Mouse (Mus musculus) liver, embryonic 13.5 days (tissue): Measurements from ENCODE around the gene Emid1. TPM values are rescaled to one million over a fixed set of nuclear protein-coding genes. Genes with fewer than 3 reads are reported as not detected.

ENCODE experiments used
- ATAC-seq: fragments of 200-750 bp; cut with Nextera tagmentation; 2 replicates; pipeline ENCODE4 v1.8.0; 2017; ENCODE audit warnings: low read depth, mild to moderate bottlenecking, moderate number of reproducible peaks, moderate library complexity
- DNase-seq: peaks from one replicate; pipeline ENCODE4 v3.0.0; 2022
- H3K27ac ChIP-seq: fragments of 300-500 bp; sonication (generic); 2 replicates; pipeline ENCODE4 v1.5.1; 2015; ENCODE audit warnings: moderate library complexity, mild to moderate bottlenecking, inconsistent platforms
- H3K27me3 ChIP-seq: fragments of 300-500 bp; sonication (generic); 2 replicates; pipeline ENCODE4 v1.6.1; 2015; ENCODE audit warnings: mild to moderate bottlenecking, inconsistent platforms
- H3K36me3 ChIP-seq: fragments of 300-500 bp; sonication (generic); 2 replicates; pipeline ENCODE4 v1.6.1; 2015; ENCODE audit warnings: mild to moderate bottlenecking, inconsistent platforms
- H3K4me1 ChIP-seq: fragments of 300-500 bp; sonication (generic); replicated peaks from 2 replicates; pipeline ENCODE4 v1.6.1; 2015; ENCODE audit warnings: inconsistent platforms
- H3K4me2 ChIP-seq: fragments of 300-500 bp; sonication (generic); 2 replicates; pipeline ENCODE4 v1.6.1; 2015; ENCODE audit warnings: inconsistent platforms, mild to moderate bottlenecking, moderate library complexity
- H3K4me3 ChIP-seq: fragments of 300-500 bp; sonication (generic); replicated peaks from 2 replicates; pipeline ENCODE4 v1.5.1; 2015; ENCODE audit warnings: mild to moderate bottlenecking, inconsistent platforms
- H3K9ac ChIP-seq: fragments of 300-500 bp; sonication (generic); 2 replicates; pipeline ENCODE4 v1.6.1; 2015; ENCODE audit warnings: mild to moderate bottlenecking, inconsistent platforms
- H3K9me3 ChIP-seq: fragments of 300-500 bp; sonication (generic); replicated peaks from 2 replicates; pipeline ENCODE4 v1.6.1; 2016; ENCODE audit warnings: inconsistent platforms
- WGBS: fragments of 180-500 bp; shearing (Covaris S2); methylation state at CpG from one replicate; pipeline ENCODE4 v1.1.7; 2015; ENCODE audit not compliant: insufficient replicate concordance; 5-methylcytosine and 5-hydroxymethylcytosine counted together
- polyA plus RNA-seq: library from polyadenylated mRNA; unstranded; fragments of >200 nt; fragmentation: Nextera tagmentation; extraction: Ambion mirVana; gene quantifications from 2 replicates; pipeline ENCODE4 v1.2.1, GENCODE M21; 2015

Emid1 gene
- polyA plus RNA-seq, 1 experiment from 2014 or later: 4.5 TPM

DNA sequence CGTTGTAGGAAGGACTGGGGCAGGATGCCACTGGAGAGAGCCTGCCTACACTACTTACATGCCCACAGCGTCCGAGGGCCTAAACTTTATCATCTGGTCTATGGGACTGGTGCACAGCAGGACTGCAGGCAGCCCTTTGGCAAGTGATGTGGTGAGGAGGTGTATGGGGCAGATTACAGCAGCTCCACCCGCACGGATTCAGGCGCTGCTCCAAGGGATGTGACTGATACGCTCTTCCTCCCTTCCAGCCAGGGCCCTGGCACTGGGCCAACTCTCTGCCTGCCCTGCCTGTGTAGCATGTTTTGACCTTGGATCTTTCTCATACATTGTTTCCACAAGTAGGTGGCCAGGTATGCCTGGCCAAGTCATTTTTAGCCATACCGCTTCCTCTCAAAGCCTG lies 11.4 kb downstream of the Emid1 start:
- ATAC-seq: 0 out of 2 replicates have a peak, but pooled peaks have one; percentile 24
- Histone ChIP-seq H3K4me1 (peaks cover 25% of the 10 kb centered on the region), H3K9me3 (no peaks in the 10 kb centered on the region), H3K4me2 (no peak overlapping the region), H3K4me3 (no peak overlapping the region), H3K27me3 (no peaks in the 10 kb centered on the region), H3K36me3 (no peaks in the 10 kb centered on the region), H3K9ac (no peak overlapping the region), H3K27ac (no peak overlapping the region)
- 56% methylated on average over 8 of the region's 8 CpGs for WGBS
- DNase-seq: no peak

DNA sequence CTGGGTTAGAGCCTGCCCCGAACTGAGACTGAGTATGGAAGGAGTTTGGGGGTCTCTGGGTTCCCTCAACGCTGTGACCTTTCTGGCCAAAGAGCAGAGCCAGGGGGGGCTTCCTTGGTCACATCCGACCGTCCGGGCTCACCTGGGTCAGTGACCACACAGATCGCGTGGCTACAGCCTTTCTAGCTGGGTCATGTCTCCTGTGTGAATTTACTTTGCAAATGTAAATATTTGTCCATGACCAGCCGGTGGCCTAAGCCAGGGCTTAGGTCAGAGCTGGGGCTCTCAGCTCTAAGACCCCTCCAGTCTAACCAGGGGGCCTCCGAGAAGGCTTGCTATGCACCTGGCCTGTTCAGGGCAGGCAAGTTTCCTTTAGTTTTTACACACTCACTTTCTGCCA lies 12.7 kb downstream of the Emid1 start:
- WGBS: 73% methylated on average over 9 of the region's 9 CpGs
- H3K4me2 ChIP-seq: 0 out of 2 replicates have a peak overlapping the region, but pooled peaks have one; percentile 11
- no peak for DNase-seq
- no peaks in the 10 kb centered on the region for H3K9me3 ChIP-seq
- H3K27ac ChIP-seq: no peak overlapping the region
- H3K36me3 ChIP-seq: no peaks in the 10 kb centered on the region
- no peak overlapping the region for H3K9ac ChIP-seq
- peak; percentile 56 for ATAC-seq
- no peak overlapping the region for H3K4me3 ChIP-seq
- no peaks in the 10 kb centered on the region for H3K27me3 ChIP-seq
- H3K4me1 ChIP-seq: peaks cover 25% of the 10 kb centered on the region

DNA sequence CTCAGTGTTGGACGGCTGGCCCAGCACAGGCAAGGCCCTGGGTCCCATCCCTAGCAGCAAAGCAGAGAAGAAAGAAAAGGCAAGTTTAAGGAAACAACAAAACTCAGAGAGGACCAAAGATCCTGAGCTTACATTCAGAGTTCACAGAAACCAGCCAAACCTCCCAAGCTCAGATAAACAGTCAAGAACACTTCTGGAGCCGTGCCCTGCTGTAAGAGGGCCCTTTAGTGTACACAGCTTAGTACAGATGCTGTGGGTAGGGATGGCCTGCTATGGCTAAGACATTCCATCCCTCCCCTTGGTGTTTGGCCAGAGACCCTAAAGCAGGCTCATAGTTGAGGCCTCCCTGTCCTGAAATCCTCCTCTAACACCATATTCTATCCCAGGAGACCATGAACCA lies 13.4 kb downstream of the Emid1 start:
- no peaks in the 10 kb centered on the region for H3K9me3 ChIP-seq
- WGBS: 68% methylated on average over 2 of the region's 2 CpGs

DNA sequence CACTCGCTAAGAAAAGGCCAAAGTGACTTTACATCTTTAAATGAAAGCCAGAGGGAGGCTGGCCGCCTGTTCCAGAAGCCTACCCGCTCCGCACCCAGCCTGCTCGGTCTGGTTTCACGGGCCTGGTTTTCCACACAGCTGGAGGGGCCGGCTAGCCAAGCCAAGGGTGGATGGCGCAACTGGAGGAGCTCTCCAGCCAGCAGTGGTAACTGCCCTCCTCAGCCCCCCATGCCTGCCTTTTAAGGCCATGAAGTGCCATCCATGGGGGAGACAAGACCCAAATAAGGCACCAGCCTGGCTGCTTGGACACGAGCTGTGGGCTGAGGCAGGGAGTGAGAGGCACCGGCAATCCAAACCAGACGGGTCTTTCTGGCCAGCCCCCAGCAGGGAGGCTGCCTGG lies 16.1 kb downstream of the Emid1 start:
- Histone ChIP-seq H3K36me3 (no peaks in the 10 kb centered on the region), H3K4me3 (no peak overlapping the region), H3K27ac (no peak overlapping the region), H3K9me3 (no peaks in the 10 kb centered on the region), H3K27me3 (no peaks in the 10 kb centered on the region), H3K4me1 (peaks cover 18% of the 10 kb centered on the region), H3K4me2 (no peak overlapping the region), H3K9ac (no peak overlapping the region)
- no peak for ATAC-seq
- no peak for DNase-seq
- 75% methylated on average over 11 of the region's 11 CpGs for WGBS

More for the DNA sequence above, 13.4 kb downstream of the Emid1 start:
- no peak overlapping the region for H3K9ac ChIP-seq
- H3K4me2 ChIP-seq: no peak overlapping the region
- H3K27ac ChIP-seq: no peak overlapping the region
- H3K4me3 ChIP-seq: no peak overlapping the region
- H3K27me3 ChIP-seq: no peaks in the 10 kb centered on the region
- peaks cover 25% of the 10 kb centered on the region for H3K4me1 ChIP-seq
- H3K36me3 ChIP-seq: no peaks in the 10 kb centered on the region
- ATAC-seq (no peak), DNase-seq (no peak)

DNA sequence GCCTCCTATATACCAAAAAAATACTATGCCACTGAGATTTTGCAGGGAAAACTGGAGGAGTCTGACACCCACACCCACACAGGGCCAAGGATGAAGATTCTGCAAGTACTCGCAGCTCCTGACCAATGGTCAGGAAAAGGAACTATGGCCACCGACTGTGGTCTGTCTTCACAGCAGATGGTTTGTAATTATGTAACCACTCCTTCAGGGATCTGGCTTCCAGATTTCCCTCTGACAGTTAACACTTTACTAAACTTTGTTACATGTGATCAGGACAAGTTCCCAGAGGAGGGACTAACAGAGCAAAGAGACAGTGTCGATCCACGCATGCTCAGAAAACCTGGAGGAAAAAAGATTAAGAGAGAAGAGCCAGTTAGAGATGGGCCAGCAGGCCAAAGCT lies 19.3 kb downstream of the Emid1 start:
- ATAC-seq: no peak

DNA sequence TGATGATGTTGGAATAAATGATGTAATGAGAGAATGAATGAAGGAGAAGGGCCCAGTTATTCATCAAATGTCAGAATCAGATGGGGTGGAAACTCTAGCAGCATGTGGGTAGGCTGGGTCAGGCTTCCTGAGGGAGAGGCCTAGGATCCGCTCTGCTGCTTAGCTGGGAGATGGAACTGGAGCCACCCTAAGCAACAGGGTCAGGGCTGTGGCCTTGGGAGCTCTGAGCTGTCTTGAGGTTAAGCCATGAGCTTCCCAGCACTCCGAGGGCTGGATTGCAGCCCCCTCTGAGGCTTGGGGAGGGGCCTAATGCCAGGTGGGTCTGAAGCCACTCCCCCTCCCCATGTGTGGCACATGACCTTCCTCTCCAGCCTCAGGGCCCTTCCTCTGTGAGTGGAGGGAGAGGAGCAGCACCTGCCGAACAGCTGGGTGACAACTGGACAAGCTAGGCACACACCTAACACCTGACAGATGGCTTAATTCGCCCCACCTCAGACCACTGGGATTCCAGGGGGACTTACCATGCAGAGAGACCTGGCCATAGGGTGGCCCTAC lies 21.9 kb downstream of the Emid1 start:
- DNase-seq (no peak), ATAC-seq (no peak)
- Histone ChIP-seq H3K9ac (no peak overlapping the region), H3K4me2 (no peak overlapping the region), H3K9me3 (no peaks in the 10 kb centered on the region), H3K27me3 (no peaks in the 10 kb centered on the region), H3K27ac (no peak overlapping the region), H3K36me3 (no peaks in the 10 kb centered on the region), H3K4me3 (no peak overlapping the region), H3K4me1 (no peaks in the 10 kb centered on the region)
- 69% methylated on average over 4 of the region's 4 CpGs for WGBS

More for the DNA sequence above, 19.3 kb downstream of the Emid1 start:
- no peak overlapping the region for H3K9ac ChIP-seq
- H3K4me3 ChIP-seq: no peak overlapping the region
- no peaks in the 10 kb centered on the region for H3K4me1 ChIP-seq
- H3K27me3 ChIP-seq: no peaks in the 10 kb centered on the region
- H3K9me3 ChIP-seq: no peaks in the 10 kb centered on the region
- no peak overlapping the region for H3K27ac ChIP-seq
- DNase-seq: no peak
- H3K36me3 ChIP-seq: no peaks in the 10 kb centered on the region
- no peak overlapping the region for H3K4me2 ChIP-seq
- 61% methylated on average over 4 of the region's 4 CpGs for WGBS

DNA sequence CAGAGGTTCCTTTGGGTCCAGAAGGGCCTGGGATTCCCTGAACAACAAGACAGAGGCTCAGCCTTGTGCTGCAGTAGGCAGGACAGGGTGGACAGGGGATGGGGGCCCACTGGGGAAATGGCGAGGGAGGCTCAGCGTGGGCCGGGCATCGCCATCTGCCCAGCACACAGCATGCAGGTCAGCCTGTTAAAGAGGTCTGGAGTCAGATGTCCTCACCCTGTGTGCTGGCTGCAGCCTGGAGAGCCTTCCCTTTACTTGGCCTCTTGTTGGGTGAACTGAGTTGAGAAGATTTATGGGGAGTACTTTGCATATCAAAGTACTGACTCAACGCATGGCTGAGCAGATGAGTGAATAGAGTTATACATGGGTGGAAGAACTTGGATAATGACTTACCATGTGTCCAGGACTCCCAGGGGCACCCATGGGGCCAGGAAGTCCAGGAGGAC lies 23.0 kb downstream of the Emid1 start:
- H3K4me2 ChIP-seq: no peak overlapping the region
- no peak for ATAC-seq
- H3K4me1 ChIP-seq: no peaks in the 10 kb centered on the region
- no peak overlapping the region for H3K27ac ChIP-seq
- no peaks in the 10 kb centered on the region for H3K36me3 ChIP-seq
- DNase-seq: no peak
- H3K9me3 ChIP-seq: no peaks in the 10 kb centered on the region
- H3K9ac ChIP-seq: no peak overlapping the region
- H3K4me3 ChIP-seq: no peak overlapping the region
- H3K27me3 ChIP-seq: no peaks in the 10 kb centered on the region
- 87% methylated on average over 5 of the region's 5 CpGs for WGBS

DNA sequence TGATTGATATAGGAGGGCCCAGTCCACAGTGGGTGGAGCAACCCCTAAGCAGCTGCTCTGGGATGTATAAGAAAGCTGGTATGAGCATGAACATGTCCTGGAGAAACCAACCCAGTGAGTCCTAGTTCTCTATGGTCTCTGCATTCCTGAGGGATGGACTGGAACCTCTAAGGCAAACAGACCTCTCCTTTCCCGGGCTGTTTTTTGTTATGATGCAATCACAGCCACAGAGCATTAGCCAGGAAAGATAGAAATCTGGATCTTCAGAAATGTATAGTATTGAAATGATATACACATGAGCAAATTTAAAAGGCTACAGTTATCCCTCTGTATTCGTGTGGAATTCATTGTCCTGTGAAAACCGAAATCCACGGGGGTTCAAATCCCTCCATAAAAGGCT lies 26.3 kb downstream of the Emid1 start:
- H3K9me3 ChIP-seq: no peaks in the 10 kb centered on the region

DNA sequence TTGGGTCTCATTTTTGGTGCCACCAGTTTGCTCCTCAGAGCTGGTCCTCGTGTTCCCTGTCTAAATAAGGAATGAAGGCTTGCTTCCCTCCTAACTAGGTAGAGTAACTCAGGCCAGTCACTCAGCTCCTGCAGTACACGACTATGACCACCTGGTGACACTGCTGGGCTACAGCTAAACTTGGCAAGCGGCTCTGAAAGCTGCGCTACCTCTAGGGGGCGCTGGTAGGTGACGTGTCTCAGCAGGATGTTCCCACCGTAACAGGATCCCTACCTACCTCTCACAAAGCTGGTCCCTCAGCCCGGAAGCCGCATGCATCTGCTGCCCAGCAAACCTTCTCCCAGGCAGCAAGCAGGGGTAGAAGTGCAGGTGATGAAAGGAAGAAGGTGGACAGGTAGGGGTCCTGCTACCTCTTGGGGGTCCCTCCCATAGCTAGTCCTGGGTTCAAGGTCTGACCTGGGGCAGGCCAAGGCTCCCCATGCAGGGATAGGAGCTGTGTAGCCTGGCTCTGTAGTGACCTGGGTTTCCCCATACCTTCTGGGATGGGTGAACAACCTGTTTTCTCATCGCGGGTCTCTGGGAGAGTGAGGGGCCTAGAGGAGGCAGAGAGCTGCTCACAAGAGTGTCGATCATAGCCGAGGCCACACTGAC lies 37.0 kb downstream of the Emid1 start:
- ATAC-seq: peak; percentile 62
- Histone ChIP-seq H3K4me2 (no peak overlapping the region), H3K27ac (no peak overlapping the region), H3K4me1 (0 out of 2 replicates have a peak, but pooled peaks cover 2% of the 10 kb centered on the region), H3K36me3 (no peaks in the 10 kb centered on the region), H3K9ac (no peak overlapping the region), H3K27me3 (no peaks in the 10 kb centered on the region), H3K4me3 (no peak overlapping the region), H3K9me3 (no peaks in the 10 kb centered on the region)
- 29% methylated on average over 13 of the region's 13 CpGs for WGBS
- DNase-seq: peak; percentile 75

More for the DNA sequence above, 26.3 kb downstream of the Emid1 start:
- no peaks in the 10 kb centered on the region for H3K27me3 ChIP-seq
- no peak overlapping the region for H3K4me2 ChIP-seq
- DNase-seq (no peak), ATAC-seq (no peak)
- H3K27ac ChIP-seq: no peak overlapping the region
- WGBS: 70% methylated on average over 4 of the region's 4 CpGs
- no peak overlapping the region for H3K4me3 ChIP-seq
- no peak overlapping the region for H3K9ac ChIP-seq
- H3K36me3 ChIP-seq: peaks cover 3% of the 10 kb centered on the region; the same call in 1 of the 2 replicates
- H3K4me1 ChIP-seq: no peaks in the 10 kb centered on the region

DNA sequence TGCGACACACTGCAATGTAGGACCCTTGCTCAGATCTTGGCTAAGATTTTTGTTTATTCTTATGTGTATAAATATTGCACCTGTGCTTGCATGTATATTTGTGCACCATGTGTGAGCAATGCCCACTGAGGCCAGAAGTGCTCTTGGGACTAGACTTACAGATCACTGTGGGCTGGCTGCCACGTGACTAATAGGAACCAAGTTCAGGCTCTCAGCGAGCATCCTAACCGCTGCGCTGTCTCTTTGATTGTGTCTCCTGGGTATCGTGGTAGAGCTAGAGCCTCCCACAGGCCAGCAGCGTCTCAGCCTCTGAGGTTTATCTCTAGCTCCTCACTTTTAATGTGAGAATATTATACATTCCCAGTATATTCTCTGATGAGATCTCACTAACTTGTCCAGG lies 38.4 kb downstream of the Emid1 start:
- no peak for ATAC-seq
- DNase-seq: no peak
- Histone ChIP-seq H3K4me1 (0 out of 2 replicates have a peak, but pooled peaks cover 2% of the 10 kb centered on the region), H3K27me3 (no peaks in the 10 kb centered on the region), H3K36me3 (no peaks in the 10 kb centered on the region), H3K9me3 (no peaks in the 10 kb centered on the region), H3K9ac (no peak overlapping the region), H3K4me2 (no peak overlapping the region), H3K4me3 (no peak overlapping the region), H3K27ac (no peak overlapping the region)
- WGBS: 81% methylated on average over 7 of the region's 7 CpGs

DNA sequence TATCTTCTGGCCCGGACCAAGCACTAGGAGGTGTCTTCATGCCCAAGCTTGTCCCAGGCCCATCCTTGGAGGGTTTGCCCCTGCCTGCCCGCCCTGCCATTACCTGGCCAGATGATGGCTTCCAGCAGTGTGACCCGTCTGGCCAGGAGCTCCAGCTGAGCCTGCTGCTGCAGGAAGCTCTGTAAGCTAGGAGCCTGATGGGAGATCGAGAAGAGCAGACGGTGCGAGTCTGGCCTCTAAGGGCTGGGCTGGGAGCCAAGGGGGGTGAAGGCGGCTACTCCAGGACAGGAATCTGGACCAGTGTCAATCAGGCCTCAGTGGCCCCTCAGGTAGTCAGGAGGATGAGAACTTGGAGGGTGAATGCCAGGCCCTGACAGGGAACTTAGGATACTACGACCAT lies 42.6 kb downstream of the Emid1 start:
- 68% methylated on average over 8 of the region's 8 CpGs for WGBS
- H3K4me2 ChIP-seq: no peak overlapping the region
- peaks cover 13% of the 10 kb centered on the region for H3K36me3 ChIP-seq
- ATAC-seq (no peak; the same call in 1 of the 2 replicates), DNase-seq (no peak)
- H3K4me1 ChIP-seq: no peaks in the 10 kb centered on the region
- H3K9ac ChIP-seq: no peak overlapping the region
- H3K4me3 ChIP-seq: no peak overlapping the region
- H3K27ac ChIP-seq: no peak overlapping the region
- no peaks in the 10 kb centered on the region for H3K27me3 ChIP-seq
- no peaks in the 10 kb centered on the region for H3K9me3 ChIP-seq

DNA sequence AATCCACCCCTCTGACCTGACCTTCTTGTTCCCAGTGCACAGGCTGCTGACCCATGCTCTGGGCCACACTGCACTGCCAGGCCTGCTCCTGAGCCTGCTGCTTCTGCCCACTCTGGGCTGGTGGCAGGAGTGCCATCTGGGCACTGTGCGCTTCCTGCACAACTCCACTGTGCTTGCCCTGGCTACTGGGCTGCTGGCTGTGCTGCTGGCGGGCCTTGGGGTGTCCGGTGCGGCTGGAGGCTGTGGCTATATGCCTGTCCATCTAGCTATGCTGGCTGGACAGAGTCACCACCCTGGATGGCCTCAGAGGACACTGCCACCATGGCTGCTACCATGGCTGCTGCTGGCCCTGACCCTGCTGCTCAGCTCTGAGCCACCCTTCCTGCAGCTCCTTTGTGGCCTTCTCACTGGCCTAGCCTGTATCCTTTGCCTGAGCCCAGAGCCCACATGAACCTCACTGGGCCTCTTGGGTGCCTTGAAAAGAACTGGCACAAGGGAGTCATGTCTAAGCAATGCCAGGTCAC lies 48.0 kb downstream of the Emid1 start:
- Histone ChIP-seq H3K27ac (no peak overlapping the region), H3K27me3 (no peaks in the 10 kb centered on the region), H3K36me3 (peaks cover 31% of the 10 kb centered on the region), H3K9ac (no peak overlapping the region), H3K4me2 (no peak overlapping the region), H3K4me1 (peaks cover 33% of the 10 kb centered on the region), H3K4me3 (no peak overlapping the region), H3K9me3 (no peaks in the 10 kb centered on the region)
- ATAC-seq: no peak
- 96% methylated on average over 4 of the region's 4 CpGs for whole genome bisulfite sequencing
- no peak for DNase-seq
